Mouse (Mus musculus) layer of hippocampus, adult 11-12 months (tissue): Measurements from ENCODE around the gene Btrc.

Experiments
- DNase-seq: peaks from one replicate; pipeline ENCODE4 v3.0.0; 2022; ENCODE audit warnings: low spot score

Gene Btrc

DNA sequence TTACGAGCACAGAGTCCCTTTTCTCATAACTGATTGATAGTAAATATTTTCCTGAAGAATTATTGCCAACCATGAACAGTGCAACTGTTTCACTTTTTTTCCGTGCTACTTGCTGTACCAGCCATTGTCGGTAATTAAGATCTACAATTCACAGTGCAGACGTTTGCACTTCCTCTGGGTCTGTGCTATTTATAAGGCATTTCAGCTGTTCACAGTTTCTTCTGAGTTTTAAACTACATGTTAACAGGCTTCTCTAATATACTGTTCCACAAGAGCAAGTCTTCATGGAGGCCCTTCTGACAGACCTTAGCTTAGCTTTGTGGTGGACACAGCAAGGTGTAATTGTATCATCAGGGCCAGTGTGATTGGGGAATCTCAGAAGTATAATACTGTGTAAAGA, 111.2 kb downstream of the Btrc start:
- no peak for DNase-seq

DNA sequence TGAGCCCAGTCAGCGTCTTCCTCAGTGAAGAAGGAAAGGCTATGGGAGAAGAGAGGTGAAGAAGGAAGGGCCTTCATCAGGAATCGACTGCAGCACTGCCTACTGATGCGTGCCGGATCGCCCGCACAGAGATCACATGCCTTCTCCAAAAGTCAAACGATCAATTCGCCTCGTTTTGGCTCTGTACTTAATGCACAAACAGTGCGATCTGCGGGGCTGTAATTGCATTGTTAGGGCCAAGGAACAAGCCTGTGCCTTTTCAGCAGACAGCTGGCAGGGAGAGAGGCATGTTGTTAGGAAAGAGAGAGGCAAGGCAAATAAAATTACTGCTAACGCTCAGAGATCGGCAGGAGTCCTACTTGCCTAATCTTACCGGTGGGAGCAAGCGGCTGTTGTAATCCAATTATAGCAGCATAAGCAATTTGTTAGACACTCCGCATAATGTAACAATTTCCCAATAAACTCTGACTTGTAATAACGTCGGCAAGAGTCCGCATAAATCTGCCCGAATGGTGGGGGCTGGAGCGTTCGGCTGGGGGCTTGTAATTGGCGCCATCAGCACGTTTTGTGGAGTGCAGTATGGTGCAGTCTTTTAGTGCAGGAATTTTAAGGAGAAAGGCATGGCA, 112.5 kb downstream of the Btrc start:
- peak; percentile 67 for DNase-seq

DNA sequence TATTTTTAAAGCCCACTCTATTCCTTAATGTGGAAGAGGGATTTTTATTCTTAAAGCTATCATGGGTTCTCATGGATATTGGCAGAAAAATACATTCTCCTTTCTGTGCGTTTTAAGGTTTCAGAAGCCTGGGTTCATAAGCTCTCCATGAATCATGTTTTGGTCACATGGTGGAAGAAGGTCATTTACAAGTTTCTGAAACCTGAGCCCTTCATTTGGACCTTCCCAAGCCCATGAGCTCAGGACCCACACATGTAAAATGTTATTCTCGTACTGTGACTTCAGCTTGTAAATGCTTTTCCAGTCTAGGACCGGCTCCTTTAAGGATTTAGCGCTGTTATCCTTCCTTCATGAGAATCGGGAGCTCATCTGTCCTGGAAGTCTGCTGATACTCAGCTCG, 116.0 kb downstream of the Btrc start:
- DNase-seq, result no peak

DNA sequence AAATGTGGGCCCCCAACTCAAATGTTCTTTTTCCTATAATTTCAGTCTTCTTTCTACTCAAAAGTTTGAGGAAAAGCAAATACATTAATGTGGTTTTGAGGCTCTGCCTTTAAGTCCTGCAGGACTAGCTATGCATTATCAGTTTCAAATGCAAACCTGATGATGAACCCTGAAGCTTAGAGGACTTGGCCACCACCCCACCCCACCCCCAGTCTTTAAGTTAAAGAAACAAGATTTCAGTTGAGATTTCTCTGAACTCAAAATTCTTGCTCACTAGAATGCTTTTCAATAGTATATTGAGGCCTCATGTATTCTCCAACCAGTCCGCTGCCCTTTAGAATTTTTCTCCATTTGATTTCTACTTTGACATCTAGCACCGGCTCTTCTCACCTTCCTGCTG, 117.0 kb downstream of the Btrc start:
- DNase-seq, result no peak

DNA sequence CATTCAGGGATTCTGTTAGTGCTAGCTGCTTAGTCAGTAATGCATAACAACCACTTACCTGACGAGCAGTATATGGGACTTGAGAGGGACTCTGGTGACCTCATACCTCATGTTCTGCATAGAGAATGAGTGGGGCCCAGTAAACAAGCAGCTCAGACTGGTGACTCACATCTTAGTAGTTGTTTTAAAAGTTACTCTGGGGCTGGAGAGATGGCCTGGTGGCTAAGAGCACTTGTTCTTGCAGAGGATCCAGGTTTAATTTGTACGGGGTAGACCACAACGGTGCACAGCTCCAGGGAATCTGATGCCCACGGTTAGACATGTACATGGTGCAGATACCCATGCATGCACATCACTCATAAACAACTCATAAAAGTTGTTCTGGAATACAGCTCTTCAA, 117.4 kb downstream of the Btrc start:
- DNase-seq, result no peak

DNA sequence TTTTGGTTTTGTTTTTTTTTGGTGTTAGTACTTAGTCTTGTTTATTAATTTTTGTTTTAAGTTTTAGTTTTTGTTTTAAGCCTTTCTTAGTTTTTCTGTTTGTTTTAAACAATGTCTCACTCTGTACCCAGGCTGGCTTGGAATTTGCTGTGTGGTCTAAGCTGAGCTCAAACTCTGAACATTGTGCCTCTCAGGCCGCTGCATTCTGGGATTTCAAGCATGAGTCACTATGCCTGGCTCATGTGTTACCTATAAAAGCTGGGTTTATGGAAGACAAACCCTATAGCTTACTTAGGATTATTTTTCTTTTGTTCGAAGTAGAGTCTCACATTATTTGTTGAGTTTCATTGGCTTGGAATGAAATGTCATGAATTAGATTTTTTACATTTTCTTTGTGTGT, 119.9 kb downstream of the Btrc start:
- DNase-seq, result no peak

DNA sequence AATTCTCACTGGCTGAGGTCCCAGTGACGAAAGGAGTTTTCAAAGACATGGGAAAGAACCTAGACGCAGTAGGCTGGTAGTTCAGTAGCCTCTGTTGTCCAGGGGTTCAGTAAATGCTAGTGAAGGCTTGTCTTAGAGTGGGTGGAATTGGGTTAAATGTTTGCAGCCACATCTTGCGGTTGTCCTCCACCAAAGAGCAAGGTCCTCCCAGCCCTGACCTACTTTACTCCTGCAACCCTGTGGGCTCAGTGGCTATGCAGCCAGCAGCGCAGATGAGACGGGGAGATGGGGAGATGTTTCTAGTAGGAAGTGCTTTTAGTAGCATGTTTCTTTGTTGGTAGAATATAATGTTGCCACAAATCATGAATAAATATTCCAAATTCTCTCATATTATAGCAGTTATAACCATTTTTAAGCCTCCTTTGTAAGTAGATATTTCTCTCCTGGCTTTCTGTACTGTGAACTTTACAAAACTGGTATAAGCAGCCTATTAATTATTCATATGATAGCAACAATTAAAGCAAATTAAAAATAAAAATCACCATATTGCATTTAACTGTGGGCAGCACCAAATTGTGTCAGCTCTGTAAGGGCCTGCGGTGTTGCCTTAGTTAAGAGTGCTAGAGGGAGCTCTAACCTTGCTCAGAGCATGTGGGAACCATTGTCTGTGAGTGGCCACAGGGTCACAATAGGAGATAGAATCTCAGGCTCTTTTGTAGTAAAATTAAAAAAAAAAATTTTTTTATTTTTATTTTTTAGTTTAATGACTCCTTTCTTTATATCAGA, 122.9 kb downstream of the Btrc start:
- DNase-seq, result no peak

DNA sequence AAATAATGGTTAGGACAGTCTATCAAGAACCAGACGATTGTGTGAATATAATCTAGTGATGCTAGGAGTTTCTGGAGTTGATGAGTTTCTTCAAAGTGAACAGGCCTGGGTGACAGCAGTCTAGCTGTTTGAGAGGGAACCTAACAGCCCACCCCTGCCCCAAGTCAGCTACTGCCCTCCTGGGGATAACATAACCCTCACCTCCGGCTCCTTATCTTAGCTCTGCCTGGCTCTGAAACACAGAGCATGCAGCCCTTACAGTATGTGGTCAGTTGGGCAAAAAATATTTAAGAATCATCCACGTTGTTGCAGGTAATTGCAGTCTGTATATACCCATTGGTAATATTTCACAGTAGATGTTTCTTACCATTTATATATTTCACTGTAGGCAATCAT, 123.5 kb downstream of the Btrc start:
- no peak for DNase-seq

DNA sequence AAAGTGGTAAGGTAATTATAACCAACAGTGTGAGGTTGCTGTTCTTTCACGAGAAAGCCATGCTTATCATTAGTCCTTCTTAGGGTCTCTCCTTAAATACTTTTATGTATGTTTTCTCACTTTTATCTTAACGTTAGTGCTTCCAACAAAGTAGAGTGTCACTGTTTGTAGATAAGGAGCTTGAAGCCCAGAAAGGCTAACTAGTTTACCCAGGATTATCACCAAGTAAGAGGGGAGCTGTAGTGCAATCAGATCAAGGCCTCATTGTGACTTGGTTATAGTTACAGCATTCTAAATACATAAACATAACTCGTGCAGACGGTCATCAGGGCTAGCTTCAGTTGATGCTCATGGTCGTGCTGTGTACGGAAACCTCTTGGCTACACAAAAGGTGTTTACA, 126.4 kb downstream of the Btrc start:
- no peak for DNase-seq

DNA sequence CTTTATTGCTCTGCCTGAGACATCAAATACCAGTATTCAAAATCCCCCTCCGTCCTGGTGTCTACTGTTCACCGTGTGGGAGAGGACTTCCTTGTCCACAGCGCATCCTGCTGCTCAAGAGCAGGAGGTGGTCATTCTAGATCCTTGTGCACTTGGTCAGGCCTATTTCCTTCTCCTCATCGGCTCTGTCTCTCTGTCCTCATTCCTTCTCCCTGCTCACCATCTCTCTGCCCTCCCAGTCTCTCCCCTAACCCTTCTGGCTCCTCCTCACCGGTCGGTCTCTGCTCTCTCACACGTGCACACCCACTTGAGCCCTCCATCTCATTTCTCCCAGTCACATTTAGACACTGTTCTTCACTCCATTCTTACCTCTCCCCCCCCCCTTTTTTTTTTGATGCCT, 127.7 kb downstream of the Btrc start:
- DNase-seq, result no peak

DNA sequence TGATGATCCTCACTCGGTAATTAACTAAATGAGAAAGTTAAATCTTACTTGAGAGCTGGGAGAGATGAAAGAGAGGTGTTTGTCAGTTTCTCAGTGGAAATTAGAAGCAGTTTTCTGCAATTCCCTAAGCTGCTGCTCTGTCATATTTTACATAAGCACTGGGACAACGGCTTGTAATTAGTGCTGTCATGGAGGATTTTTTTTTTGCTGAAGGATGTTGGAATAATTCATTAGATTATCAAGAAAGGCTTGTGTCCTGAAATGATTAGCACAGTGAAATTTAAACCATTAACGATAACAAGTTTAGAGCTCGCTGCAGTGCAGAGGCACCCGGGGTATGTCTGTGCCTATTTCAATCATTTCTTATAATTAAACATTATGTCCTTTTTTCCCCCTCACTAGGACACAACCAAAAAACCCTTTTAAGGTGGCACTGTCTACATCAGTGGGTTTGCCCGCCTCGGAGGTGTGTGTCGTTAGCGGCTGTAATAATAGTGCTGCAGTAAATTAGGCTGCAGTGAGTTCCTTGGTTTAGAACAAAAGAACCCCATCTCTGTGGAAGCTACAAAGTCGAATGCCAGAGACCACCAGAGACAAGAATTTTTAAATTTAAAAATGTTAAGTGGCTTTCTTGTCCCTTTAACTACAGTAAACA, 130.7 kb downstream of the Btrc start:
- DNase-seq, result no peak

DNA sequence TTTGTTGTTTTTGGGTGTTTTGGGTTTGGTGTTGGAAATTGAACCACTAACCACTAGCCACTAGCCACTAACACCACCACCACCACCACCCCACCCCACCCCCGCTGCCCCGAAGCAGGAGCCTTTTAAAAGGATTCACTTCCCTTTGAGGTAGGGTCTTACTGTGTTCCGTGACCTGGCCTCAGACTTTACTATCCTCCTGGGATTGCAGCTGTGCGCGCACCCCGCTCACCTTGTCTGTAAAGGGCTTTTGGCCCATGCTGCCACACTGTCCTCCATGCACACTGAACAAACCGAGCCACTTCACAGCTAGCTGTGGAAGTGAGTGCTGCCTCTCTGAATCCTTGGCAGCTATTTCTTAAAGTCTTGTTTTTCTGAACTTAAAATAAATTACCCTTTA, 141.9 kb downstream of the Btrc start:
- DNase-seq, result no peak

DNA sequence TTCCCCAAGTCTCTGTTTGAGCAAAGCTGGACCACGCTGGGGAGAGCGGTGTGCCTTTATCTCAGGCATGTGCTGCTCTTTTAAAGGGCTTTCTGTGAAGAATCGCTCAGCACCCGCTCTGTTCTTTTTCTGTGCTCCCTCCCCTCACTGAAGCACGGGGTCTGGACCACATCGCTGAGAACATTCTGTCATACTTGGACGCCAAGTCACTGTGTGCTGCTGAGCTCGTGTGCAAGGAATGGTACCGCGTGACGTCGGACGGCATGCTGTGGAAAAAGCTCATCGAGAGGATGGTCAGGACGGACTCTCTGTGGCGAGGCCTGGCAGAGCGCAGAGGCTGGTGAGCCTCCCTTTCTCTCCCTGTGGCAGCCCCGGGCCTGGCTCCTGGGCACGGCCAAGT, 144.0 kb downstream of the Btrc start:
- peak; percentile 61 for DNase-seq

DNA sequence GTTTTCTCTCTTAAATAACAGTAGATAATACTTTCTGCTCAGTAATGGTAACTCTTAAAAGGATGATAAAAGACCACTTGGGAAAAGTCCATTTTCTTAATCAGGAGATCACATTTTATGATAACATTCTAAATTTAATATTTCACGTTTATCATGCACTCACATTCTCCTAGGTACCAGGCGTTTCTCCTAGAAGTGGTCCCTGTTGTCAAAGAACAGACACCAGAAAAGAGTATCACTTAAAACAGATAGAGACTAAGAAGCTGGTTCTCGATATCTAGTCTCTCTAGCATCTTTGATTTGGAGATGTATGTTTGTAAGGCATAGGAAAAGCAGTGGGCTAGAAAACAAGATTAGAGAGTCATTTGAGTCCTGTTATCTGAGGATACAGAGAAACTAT, 147.1 kb downstream of the Btrc start:
- DNase-seq, result no peak

DNA sequence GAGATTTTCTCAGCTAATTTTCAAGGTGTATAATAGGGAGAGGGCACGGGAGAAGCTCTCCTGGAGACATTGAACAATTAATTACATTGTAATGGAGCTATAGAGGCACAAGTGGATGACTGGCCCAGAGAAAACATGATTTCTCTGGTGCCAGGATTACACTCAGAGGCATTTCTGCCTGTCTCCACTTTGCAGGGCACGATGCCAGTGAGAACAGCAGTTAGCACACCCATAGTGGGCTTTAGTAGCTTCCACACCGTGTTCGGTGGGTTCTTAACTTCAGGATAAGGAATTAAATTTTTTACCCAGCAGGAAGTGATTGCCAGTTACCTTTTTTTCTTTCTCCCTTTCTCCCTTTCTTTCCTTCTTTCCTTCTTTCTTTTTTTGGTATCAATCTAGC, 147.9 kb downstream of the Btrc start:
- DNase-seq, result no peak

DNA sequence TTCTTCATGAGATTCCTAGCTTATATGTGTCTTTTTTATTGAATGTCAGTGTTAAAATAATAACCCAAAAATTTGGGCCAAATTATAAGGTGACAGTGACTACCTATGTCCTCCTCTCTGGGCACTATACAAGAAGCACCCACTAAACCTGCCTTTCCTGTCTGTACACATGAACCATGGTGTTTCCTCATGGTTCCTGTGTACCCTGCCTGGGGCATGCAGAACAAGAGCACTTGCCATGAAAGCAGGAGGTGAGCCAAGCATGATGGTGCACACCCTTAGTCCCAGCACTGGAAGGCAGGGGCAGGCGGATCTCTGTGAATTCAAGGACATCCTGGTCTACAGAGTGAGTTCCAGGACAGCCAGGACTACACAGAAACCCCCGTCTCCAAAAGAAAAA, 151.8 kb downstream of the Btrc start:
- no peak for DNase-seq

DNA sequence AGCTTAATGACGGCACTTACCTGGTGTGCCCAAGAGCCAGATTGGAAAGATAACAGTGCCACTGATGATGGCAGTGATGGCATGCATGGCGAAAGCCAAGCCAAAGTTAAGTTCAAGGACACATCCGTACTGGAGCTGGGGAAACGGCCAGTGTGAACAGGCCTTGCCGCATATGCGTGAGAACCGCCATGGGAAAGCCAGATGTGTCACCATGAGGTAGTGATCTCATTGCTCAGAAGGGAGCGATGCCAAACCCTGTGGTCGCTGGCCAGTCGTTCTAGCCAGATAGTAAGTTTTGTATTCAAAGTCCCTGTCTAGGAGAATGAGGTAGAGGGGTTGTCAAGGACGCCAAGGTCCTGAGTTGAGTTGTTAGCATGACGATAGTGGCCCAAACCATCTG, 152.7 kb downstream of the Btrc start:
- no peak for DNase-seq

DNA sequence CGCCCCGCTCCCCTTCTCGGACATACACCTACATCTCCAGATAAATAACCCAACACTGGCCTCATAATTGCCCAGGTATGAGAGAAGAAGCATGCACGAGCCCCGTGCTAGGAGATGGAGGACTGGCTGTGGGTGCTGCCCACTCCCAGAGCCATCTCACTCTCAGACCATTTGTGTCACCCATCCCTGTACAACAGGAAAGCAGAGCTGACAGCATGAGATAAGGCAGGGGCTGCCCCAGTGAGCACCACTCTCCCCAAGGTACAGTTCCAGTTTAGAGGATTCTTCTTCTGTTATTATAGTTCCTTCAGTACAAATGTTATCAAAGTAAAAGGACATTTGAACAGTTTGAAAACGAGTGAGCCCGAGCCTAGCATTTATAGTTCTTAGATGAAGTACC, 163.8 kb downstream of the Btrc start:
- no peak for DNase-seq

DNA sequence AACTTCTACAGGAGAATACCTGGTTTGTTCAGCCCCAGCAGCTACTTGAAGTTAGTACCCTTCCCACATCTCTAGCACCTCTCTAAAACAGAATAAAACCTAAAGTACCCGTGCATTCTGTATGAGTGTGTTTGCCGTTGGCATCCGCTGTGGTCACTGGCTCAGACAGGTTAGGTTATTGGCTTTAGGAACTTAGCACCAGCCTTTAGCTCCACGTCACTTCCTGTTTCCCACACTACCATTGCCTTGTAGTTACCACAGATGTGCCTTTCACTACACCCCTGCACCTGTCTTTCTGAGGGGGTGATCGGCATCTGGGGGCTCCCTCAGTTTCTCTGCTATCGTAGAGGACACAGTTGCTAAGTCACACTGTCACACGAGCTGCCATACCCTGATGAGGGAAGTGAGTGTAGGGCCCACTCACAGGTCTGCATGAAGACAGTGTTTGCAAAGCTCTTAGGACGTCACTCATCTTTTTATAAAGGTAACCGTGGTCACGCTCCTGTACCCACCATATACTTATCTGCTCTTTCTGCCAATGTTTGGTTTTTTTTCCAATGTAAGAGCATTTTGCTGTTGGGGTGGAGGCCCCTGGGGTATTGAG, 164.5 kb downstream of the Btrc start:
- DNase-seq, result no peak

DNA sequence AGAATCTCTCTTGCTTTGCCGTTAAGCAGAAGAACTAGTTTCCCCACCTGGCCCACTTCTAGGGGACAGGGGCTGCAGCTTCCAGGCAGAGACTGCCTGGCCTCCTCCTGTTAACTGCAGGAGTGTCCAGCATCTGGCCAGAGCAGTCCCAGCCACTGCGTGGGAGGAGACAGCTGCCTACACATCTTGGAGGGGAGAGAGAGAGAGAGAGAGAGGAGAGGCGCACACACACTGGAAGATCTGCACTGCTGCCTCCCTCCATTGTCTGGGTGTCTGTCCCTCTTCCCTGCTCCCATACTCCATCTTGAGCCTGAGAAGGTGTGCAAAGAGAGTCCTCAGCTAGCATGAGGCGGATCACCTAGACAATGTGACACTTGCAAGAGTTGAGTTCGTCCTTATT, 165.8 kb downstream of the Btrc start:
- DNase-seq, result no peak

DNA sequence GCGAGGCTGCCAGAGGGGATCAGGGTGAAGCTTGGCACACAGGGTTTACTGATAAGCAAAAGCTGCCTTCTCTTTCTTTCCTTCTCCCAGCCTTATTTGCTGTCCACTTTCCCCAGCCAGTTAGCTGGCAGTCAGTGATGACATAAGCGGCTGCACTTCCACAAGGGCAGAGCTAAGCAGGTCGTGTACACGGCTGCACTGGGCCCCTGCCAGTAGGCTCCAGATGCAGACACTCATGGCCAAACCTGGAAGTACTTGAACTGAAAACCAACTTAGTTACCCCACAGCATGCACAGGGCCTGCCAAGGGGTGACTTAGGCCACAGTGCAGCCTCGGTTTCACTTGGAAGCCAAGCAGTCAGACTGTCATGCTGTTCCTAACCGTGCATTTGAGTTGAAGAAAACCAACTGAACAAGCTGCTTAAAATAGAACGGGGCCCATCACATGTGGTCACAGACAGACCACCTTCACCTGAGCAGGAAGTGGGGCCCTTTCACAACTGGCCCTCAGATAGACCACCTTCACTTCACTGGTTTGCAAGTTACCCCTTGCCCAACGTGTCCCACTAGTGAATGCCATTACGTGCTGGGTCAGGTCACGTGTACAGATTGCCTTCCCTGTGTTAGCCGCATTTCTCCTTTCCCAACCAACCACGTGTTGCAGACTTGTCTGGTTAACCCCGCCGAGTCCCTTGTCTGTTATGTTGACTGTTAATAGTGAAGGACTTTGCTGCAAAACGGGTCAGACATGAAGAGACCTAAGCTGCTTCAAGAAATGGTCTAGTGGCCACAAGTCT, 166.9 kb downstream of the Btrc start:
- no peak for DNase-seq

DNA sequence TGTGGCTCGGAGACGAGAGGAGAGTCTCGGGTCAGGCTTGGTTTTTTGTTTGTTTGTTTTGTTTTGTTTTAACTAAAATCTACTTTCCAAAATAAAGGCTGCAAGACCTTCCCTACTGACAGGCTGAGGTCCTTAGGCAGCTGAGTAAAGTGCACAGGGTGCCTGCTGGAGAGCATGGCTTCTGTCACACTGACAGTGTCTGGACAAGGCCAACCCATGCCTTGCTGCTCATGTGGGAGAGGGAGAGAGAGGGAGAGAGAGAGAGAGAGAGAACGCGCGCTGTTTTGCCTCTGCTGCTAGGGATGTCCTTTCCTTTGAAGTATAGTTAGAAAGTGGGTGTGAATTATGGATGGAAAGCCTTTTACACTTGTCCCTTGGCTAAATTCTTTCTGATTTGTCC, 168.0 kb downstream of the Btrc start:
- no peak for DNase-seq
